Mouse (Mus musculus) G1E (cell line): ENCODE measurements around the gene Tcap.

Source experiments
- CTCF ChIP-seq: IDR thresholded peaks from 2 replicates; pipeline ENCODE4 v1.5.1; 2012; ENCODE audit warnings: low read depth, low read length, inconsistent platforms, mixed read lengths
- GATA1 ChIP-seq: IDR thresholded peaks from 2 replicates; pipeline ENCODE4 v1.6.1; 2012; ENCODE audit warnings: borderline replicate concordance, low read length, inconsistent platforms, mixed read lengths
- GATA2 ChIP-seq: IDR thresholded peaks from 2 replicates; pipeline ENCODE4 v1.6.1; 2012; ENCODE audit warnings: low read depth, low read length, inconsistent platforms, borderline replicate concordance
- POLR2AphosphoS5 ChIP-seq: IDR thresholded peaks from 2 replicates; pipeline ENCODE4 v1.6.1; 2012; ENCODE audit warnings: low read depth, low read length, inconsistent platforms; ENCODE audit not compliant: insufficient replicate concordance
- TAL1 ChIP-seq: conservative IDR thresholded peaks from 2 replicates; pipeline ENCODE4 v1.6.1; 2012; ENCODE audit warnings: low read depth, low read length, inconsistent platforms, mixed read lengths

GRCm38 (mm10) chr11:98339071-98339501 is 44.5 kb upstream of the Tcap start:
- TF ChIP-seq CTCF, result no peak
- no peak for TF ChIP-seq TAL1
- no peak for TF ChIP-seq GATA1
- TF ChIP-seq POLR2AphosphoS5, result no peak
- no peak for TF ChIP-seq GATA2
